Mouse (Mus musculus) T-helper 1 cell (primary cell): Measurements from ENCODE around the gene Dnajb4.

Source experiments
- in situ Hi-C: fragments of 300-600 bp; cut with MboI, MseI; formaldehyde crosslinking; loops from one replicate; pipeline ENCODE4 v1.15.1; 2025; ENCODE audit warnings: high pct_unique_total_duplicates

The Dnajb4 gene

GRCm38 (mm10) chr3:152172322-152172935 lies 37.7 kb downstream of the Dnajb4 start:
- in situ Hi-C loops, result no loop called here

DNA sequence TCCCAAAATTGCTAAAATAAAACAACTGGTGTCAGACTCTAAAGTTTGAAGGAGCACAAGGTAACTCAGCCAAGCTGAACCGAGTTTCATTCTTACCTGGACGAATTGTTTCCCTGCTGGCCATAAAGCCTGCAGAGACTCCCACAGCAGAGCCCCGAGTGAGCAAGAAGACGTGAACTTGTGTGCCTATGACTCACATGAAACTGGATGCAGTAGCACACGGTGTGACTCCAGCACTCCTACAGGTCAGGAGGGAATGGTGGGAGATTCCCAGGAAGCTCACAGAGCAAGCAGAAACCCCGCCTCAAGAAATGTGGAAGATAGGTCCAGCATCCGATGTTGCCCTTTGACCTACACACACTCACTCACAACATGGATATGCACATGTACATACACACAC lies 38.2 kb downstream of the Dnajb4 start:
- in situ Hi-C loops, result no loop called here

GRCm38 (mm10) chr3:152171236-152171635 lies 38.9 kb downstream of the Dnajb4 start:
- in situ Hi-C loops, result no loop called here

GRCm38 (mm10) chr3:152170407-152170806 lies 39.7 kb downstream of the Dnajb4 start:
- in situ Hi-C loops, result no loop called here

DNA sequence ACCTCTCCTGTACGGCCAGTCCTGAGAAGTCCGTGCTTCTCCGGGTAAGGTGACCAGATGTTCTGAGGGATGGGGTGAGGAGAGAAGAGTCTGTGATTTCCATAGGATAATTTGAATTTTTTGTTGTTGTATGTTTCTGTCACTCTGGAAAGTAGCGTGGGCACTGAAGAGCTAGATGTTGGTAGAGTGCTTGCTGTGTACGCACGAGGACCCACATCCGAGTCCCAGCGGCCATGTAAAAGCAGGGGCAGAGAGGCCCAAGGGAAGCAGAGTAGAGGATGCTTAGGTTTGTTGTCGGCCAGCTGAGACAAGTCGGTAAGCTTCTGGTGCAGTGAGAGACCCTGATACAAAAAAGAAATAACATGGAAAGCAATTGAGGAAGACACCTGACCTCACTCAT lies 42.1 kb downstream of the Dnajb4 start:
- in situ Hi-C loops, result no loop called here

DNA sequence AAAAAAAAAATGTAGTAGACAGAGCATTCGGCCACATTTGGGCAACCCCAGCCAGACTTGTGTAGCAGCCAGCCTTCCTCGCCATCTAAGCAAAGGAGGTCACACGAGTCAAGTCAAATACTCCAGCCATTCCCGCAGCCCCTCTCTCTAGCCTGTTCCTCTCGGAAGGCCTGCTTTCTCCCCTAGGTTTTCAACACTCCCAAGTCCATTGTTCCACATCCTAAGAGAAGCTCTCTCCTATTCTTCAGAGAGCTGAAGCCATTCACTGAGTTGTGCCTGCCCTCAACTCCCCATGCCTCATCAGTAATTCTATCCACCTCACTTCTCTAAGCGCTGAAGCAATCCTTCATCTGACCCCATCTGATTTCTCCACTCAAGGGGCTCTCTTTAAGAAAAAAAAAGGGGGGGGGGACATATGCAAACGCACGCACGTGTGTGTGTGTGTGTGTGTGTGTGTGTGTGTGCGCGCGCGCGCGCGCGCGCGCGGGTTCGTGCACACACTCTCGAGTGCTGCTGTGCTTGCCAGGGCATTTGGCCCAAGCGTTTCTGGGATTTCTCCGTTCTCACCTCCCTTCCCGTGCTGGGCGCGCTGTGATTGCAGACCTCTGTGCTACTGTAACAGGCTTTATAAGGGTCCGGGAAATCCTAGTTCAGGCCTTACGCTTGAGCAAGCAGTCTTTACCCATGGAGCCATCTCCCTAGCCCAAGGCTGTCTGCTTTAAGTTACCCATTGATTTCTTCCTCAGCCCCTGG lies 43.2 kb downstream of the Dnajb4 start:
- in situ Hi-C loops, result no loop called here

GRCm38 (mm10) chr3:152166099-152166423 lies 44.0 kb downstream of the Dnajb4 start, which contains the start of gene Gipc2:
TSS of gene Gipc2 (minus strand) at chr3:152166230.
- in situ Hi-C loops, result no loop called here

DNA sequence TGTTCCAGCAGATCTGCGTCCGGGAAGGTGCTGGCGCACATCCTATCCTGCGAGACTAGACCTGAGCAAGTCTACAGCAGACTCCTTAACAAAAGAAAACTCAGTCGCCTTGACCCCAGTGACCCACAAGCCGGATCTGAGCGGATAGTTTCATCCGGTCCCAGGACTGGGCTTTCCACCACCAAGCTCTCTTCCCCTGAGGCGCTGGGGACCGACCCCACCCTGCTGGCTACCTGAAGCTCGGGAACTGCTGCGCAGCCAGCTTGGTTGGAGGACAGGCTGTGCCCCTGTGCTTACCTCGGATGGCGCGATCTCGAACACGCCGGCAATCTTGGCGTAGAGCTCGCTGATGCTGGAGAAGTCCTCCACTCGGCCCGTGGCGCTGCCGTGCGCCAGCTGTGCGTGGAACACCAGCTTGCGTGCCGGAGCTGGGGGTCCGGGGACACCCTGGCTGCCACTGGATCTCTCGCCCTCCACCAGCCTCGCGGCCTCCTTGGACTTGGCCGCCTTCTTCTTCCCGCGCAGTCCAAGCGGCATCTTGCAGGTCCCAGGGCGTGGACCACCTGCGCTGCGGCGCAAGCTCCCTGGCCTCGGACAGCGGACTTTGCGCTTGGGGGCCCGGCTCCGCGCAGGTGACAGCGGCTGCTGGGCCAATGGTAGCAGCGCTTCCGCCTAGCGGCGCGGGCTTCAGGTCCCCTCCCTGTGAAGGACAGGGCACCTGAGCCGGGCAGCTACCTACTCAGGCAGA lies 44.6 kb downstream of the Dnajb4 start:
- in situ Hi-C loops, result no loop called here

GRCm38 (mm10) chr3:152165014-152165350 lies 45.1 kb downstream of the Dnajb4 start:
- in situ Hi-C loops, result no loop called here

GRCm38 (mm10) chr3:152163320-152163719 lies 46.8 kb downstream of the Dnajb4 start:
- in situ Hi-C loops, result no loop called here

GRCm38 (mm10) chr3:152160607-152161006 lies 49.5 kb downstream of the Dnajb4 start:
- in situ Hi-C loops, result no loop called here

DNA sequence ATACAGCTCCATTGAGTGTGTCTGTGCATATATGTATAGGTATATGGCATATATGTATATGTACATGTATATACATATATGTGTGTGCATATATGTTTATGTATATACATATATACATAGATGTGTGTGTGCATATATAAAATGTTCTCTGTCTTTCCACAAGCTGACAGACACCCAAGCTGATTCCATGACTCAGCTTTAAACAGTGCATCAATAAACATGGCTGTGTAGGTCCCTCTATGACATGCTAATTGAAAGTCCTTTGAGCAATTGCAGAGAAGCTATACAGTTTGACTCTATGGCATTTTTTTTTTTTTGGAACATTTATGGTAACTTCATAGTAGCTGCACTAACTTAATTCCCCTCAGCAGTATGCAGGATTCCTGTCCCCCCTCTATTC lies 50.8 kb downstream of the Dnajb4 start:
- in situ Hi-C loops, result no loop called here

- in situ Hi-C loops, result no loop called here
These were observed 51.5 kb downstream of the Dnajb4 start for GRCm38 (mm10) chr3:152158344-152159291.

DNA sequence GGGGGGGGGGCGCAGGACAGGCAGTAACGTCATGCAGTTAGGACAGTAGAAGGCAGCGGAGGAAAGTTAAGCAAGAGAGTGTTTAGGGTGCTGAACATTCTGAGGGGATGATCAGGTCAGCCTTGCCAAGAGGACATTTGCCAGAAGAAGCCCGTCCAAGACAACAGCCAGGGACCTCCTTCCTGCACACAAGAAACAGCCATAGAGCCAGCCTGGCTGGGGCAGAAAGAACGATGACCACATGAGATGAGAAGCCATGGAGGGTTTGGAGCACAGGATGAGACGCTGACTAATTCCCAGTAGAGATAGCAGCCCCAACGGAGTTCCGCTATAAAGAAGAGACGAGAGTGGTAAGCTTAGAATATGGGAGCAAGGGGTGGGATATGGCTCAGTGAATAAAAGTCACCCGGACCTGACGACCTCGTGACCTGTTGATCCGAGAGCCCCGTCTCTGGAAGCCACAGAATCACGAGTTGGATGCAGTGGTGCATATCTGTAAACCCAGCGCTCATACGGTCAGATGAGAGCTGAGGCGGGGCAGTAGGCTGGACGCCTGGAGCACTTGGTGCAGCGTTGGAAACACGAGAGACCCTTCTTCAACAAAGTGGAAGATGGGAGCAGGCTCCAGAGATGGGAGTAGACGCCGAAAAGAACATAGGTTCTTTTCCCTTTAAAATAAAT lies 53.1 kb downstream of the Dnajb4 start:
- in situ Hi-C loops, result no loop called here

DNA sequence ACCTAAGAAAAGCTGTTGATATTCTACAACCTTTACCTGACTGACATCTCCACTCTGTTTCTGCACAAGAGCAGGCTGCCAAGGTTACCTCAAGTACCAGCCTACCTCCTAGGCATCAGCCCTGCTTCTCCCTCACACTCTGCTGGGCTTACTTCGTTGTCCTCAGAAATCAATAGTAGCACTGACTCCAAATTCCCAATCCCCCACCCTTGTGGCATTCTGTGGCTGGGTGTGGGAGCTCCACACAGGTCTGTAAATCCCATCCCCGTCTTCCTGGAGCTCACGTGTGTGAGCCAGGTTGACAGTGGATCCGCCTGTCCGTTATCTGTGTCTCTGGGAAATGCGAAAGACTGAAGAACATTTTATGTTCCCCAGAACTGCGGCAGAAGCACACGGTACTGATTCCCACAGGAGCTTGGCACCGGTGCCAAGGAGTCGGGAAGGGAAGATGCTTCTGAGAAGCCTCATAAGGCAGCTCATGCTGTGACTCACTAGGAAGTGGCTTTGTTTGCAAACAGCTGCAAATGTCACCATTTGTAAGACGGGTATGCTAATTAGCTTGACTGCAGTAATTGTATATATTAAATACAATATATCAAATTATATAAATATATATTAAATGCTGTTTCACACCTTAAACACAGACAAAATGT lies 54.7 kb downstream of the Dnajb4 start:
- in situ Hi-C loops, result no loop called here

DNA sequence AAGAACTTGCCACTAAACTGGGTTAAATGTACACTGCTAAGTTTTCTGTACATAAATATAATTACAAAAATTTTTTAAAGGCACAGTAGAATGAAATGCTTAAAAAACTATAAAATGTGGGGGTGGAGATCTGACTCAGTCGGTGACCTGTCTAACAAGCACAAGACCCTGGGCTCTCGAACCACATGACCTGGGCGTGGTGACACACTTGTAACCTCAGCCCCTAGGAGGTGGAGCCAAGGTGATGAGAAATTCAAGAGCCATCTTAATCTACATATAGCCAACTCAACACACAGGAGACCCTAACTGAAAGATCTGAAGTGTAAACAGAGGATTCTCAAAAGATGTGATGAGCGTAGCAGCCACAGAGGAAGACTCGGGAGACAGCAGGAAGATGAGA lies 56.0 kb downstream of the Dnajb4 start:
- in situ Hi-C loops, result no loop called here

- in situ Hi-C loops, result no loop called here
These were observed 57.0 kb downstream of the Dnajb4 start for GRCm38 (mm10) chr3:152153152-152153551.

DNA sequence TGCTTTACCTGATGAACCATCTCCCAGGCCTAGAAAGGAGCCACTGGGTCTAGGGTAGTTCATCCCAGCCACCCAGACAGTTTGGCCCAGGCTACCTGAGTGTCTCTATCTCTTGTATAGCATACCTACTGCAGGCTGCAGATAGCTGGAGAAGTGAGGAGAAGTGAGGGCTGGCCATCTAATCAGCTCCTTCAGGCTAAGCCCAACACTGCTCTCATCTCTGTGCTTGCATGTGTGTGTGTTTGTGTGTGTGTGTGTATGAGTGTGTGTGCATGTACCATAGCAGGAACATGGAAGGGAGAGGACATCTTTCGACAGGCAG lies 57.7 kb downstream of the Dnajb4 start:
- in situ Hi-C loops, result no loop called here

DNA sequence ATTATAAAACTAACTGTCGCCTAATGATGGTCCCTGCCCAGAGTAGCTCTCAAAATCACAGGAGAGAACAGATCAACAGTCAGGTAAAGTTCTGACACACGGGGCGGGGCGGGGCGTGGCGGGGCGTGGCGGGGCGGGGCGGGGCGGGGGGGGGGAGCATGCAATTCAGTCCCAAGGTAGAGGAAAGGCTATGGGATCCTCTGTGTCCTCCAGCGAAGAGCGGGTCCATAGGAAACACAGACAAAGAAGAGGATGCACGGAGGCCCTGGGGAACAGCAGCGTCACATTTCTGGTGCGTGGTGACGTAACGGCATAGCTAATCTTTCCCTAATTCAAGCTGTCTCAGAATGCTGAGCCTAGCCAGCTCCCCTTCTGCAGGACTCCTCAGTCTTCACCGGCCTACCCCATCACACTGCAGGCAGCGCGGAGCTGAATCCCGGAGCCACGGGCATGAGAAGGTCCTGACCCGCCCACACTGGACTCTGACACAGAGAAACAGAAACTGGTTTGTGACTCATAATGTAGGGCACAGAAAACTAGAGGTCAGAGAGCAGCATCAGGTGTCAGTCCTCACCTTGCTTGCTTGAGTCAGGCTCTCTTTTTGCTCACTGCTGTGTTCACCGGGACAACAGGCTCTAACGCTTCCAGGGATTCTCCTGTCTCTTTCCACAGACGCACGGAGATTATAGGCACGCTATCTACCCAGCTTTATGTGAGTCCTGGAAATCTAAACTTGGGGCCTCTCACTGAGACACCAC lies 58.2 kb downstream of the Dnajb4 start:
- in situ Hi-C loops, result no loop called here

- in situ Hi-C loops, result loop anchor here (10.0 kb wide), 1 partner anchor 435 kb away; no protein-coding TSS in a partner anchor
These were observed 60.2 kb downstream of the Dnajb4 start for GRCm38 (mm10) chr3:152149863-152150262.
